ENCODE assay signal across 15 mouse cellular contexts in the genomic region with DNA sequence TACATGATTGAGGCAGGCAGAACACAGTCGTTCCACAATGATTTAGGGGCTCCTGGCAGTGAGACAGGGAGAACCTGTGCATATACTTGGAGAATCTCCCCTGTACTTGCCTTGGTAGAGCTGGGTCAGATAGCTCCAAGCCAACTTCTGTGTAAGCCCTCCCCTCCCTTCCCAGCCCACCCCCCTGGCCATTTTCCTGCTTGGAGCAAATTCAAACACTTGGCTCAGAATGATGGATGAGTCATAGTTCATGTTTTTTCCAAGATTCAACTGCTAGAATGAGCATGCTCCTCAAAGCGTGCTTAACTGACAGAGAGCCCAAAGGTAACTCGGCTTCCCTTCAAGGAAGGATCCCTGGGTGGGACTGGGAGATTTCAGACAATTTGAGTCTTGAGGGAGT.
A peak's percentile ranks its signal among the peaks of the same experiment; 100 is the strongest.
DNase-seq lines count a peak whose midpoint lies in the region; ATAC-seq and TF ChIP-seq lines count a peak whose summit lies in the region.
"Had no signal": no experiment of that assay in that cellular context is flagged by ENCODE, and none has a peak within 500 bp of the region (broad histone marks: within the 10 kb centered on the region; RNA-seq: fewer than 3 reads in every experiment).

No protein-coding gene starts in this region.

- peak; percentile 23 for DNase-seq in adrenal gland, adult 2 months
- no peak for DNase-seq in adrenal gland, postnatal 10 days
- peak; percentile 55 for DNase-seq in heart, adult 11 months
- DNase-seq in heart, postnatal 36 days: no peak
- DNase-seq in lung, postnatal 10 days: peak; percentile 16
- no peak for DNase-seq in lung, adult 2 months
- no peak for DNase-seq in liver, embryonic 11.5 days (ENCODE audit: low spot score)
- no peak for DNase-seq in layer of hippocampus, postnatal 25 days (ENCODE audit: extremely low spot score in 1 of 2, low spot score in 1 of 2)
- DNase-seq: heart, adult 2 months; heart, postnatal 14 days; liver, postnatal 0 days; retina, postnatal 1 day had no signal

- intact Hi-C loops in heart, postnatal 36 days (cut with DNase I): no loop called here

- H3K4me2 ChIP-seq in liver, embryonic 11.5 days: no peak overlapping the region
- H3K4me2 ChIP-seq: embryonic facial prominence, embryonic 13.5 days; limb, embryonic 12.5 days; neural tube, embryonic 15.5 days had no signal

- no peaks in the 10 kb centered on the region for H3K9me3 ChIP-seq in liver, embryonic 11.5 days (ENCODE audit: control insufficient read depth, low read length)
- H3K9me3 ChIP-seq: embryonic facial prominence, embryonic 13.5 days; limb, embryonic 12.5 days; neural tube, embryonic 15.5 days had no signal

- 37% methylated on average over 3 of the region's 3 CpGs for WGBS in lung, adult 2 months
- 84% methylated on average over 3 of the region's 3 CpGs for WGBS in liver, embryonic 11.5 days

- no peak overlapping the region for H3K27ac ChIP-seq in liver, embryonic 11.5 days (ENCODE audit: low read depth, low read length)
- H3K27ac ChIP-seq: embryonic facial prominence, embryonic 13.5 days; heart, adult 2 months; limb, embryonic 12.5 days; neural tube, embryonic 15.5 days had no signal

- H3K4me1 ChIP-seq in lung, adult 2 months (ENCODE audit: control insufficient read depth, insufficient read depth, low read length): no peaks in the 10 kb centered on the region
- no peaks in the 10 kb centered on the region for H3K4me1 ChIP-seq in liver, embryonic 11.5 days (replicated peaks; ENCODE audit: control insufficient read depth, insufficient read depth, low read length)

- H3K4me3 ChIP-seq in lung, adult 2 months (replicated peaks; ENCODE audit: extremely low read depth, low read depth, low read length): no peak overlapping the region
- no peak overlapping the region for H3K4me3 ChIP-seq in liver, embryonic 11.5 days (ENCODE audit: low read depth, low read length)
- H3K4me3 ChIP-seq: embryonic facial prominence, embryonic 13.5 days; heart, adult 2 months; limb, embryonic 12.5 days; neural tube, embryonic 15.5 days had no signal

- no peak for ATAC-seq in liver, embryonic 11.5 days (replicated peaks; ENCODE audit: low FRiP score)
- ATAC-seq: liver, postnatal 0 days had no signal

- no peaks in the 10 kb centered on the region for H3K27me3 ChIP-seq in liver, embryonic 11.5 days (replicated peaks; ENCODE audit: control insufficient read depth, insufficient read depth, low read length)
- H3K27me3 ChIP-seq: embryonic facial prominence, embryonic 13.5 days; neural tube, embryonic 15.5 days had no signal

- TF ChIP-seq POLR2A in lung, adult 2 months (IDR thresholded peaks at IDR 0.05; ENCODE audit: borderline replicate concordance, extremely low read depth, low read depth, low read length): no peak

- no peak overlapping the region for H3K9ac ChIP-seq in liver, embryonic 11.5 days (ENCODE audit: low read depth, low read length)
- H3K9ac ChIP-seq: embryonic facial prominence, embryonic 13.5 days; limb, embryonic 12.5 days; liver, postnatal 0 days; neural tube, embryonic 15.5 days had no signal

- TF ChIP-seq CTCF in lung, adult 2 months (IDR thresholded peaks at IDR 0.05; ENCODE audit: insufficient read depth, low read length): no peak

- no peaks in the 10 kb centered on the region for H3K36me3 ChIP-seq in liver, embryonic 11.5 days (ENCODE audit: control insufficient read depth, insufficient read depth, low read length)
- H3K36me3 ChIP-seq: embryonic facial prominence, embryonic 13.5 days; limb, embryonic 12.5 days; neural tube, embryonic 15.5 days had no signal

Comparison
In these comparisons a context has a peak if more than half of its experiments do, and no peak if none do; other contexts are left out.
1. DNase-seq: peak in adrenal gland, adult 2 months (single experiment), heart, adult 11 months (single experiment) and lung, postnatal 10 days (single experiment); none in adrenal gland, postnatal 10 days (single experiment), heart, postnatal 36 days (0 of 2), lung, adult 2 months (single experiment), liver, embryonic 11.5 days (single experiment) and layer of hippocampus, postnatal 25 days (0 of 2).